Mouse (Mus musculus) liver, embryonic 16.5 days (tissue): ENCODE measurements at regions not wholly inside any gene's neighbourhood (a gene's known extent, or its start where the extent isn't known, plus 50 kb on each side); places are given as distances from the start of the nearest gene placed in this dataset.

Experiments
- ATAC-seq: fragments of 200-750 bp; cut with Nextera tagmentation; 2 replicates; pipeline ENCODE4 v1.8.0; 2017; ENCODE audit warnings: low read depth, mild to moderate bottlenecking, moderate number of reproducible peaks, moderate library complexity
- H3K27ac ChIP-seq: fragments of 300-500 bp; sonication (generic); 2 replicates; pipeline ENCODE4 v1.5.1; 2014; ENCODE audit warnings: mild to moderate bottlenecking, low read length
- H3K27me3 ChIP-seq: fragments of 300-500 bp; sonication (generic); 2 replicates; pipeline ENCODE4 v1.6.1; 2014; ENCODE audit warnings: low read depth, low read length, mixed read lengths; ENCODE audit not compliant: control insufficient read depth, insufficient read depth
- H3K36me3 ChIP-seq: fragments of 300-500 bp; sonication (generic); 2 replicates; pipeline ENCODE4 v1.6.1; 2014; ENCODE audit warnings: mild to moderate bottlenecking; ENCODE audit not compliant: control insufficient read depth, insufficient read depth
- H3K4me1 ChIP-seq: fragments of 300-500 bp; sonication (generic); 2 replicates; pipeline ENCODE4 v1.6.1; 2014; ENCODE audit warnings: low read depth, low read length, mixed read lengths; ENCODE audit not compliant: control insufficient read depth
- H3K4me2 ChIP-seq: fragments of 300-500 bp; sonication (generic); 2 replicates; pipeline ENCODE4 v1.6.1; 2014; ENCODE audit warnings: low read depth, low read length, mixed read lengths
- H3K4me3 ChIP-seq: fragments of 300-500 bp; sonication (generic); 2 replicates; pipeline ENCODE4 v1.5.1; 2014; ENCODE audit warnings: low read depth, mild to moderate bottlenecking, low read length
- H3K9ac ChIP-seq: fragments of 300-500 bp; sonication (generic); 2 replicates; pipeline ENCODE4 v1.6.1; 2014; ENCODE audit warnings: low read depth, low read length
- H3K9me3 ChIP-seq: fragments of 300-500 bp; sonication (generic); replicated peaks from 2 replicates; pipeline ENCODE4 v1.6.1; 2016; ENCODE audit warnings: low read length; ENCODE audit not compliant: control insufficient read depth
- WGBS: fragments of 180-500 bp; shearing (Covaris S2); extraction: QIAGEN DNeasy Blood & Tissue Kit; methylation state at CpG from one replicate; pipeline ENCODE4 v1.1.7; 2014; ENCODE audit not compliant: insufficient replicate concordance; 5-methylcytosine and 5-hydroxymethylcytosine counted together

- H3K27me3 ChIP-seq: no peaks in the 10 kb centered on the region
- no peak overlapping the region for H3K27ac ChIP-seq
- 58% methylated on average over 3 of the region's 3 CpGs for WGBS
- no peak overlapping the region for H3K4me2 ChIP-seq
- no peaks in the 10 kb centered on the region for H3K36me3 ChIP-seq
- no peak for ATAC-seq
- H3K4me3 ChIP-seq: no peak overlapping the region
- no peak overlapping the region for H3K9ac ChIP-seq
- H3K4me1 ChIP-seq: no peaks in the 10 kb centered on the region
- H3K9me3 ChIP-seq: no peaks in the 10 kb centered on the region
These were observed 723.2 kb downstream of the Fat4 start for GRCm38 (mm10) chr3:39609937-39610336.

- Histone ChIP-seq H3K27me3 (no peaks in the 10 kb centered on the region), H3K4me1 (no peaks in the 10 kb centered on the region), H3K9ac (no peak overlapping the region), H3K4me2 (no peak overlapping the region), H3K9me3 (no peaks in the 10 kb centered on the region), H3K4me3 (no peak overlapping the region), H3K27ac (no peak overlapping the region), H3K36me3 (no peaks in the 10 kb centered on the region)
- 50% methylated on average over 7 of the region's 7 CpGs for WGBS
- no peak for ATAC-seq
These were observed 725.7 kb downstream of the Fat4 start for GRCm38 (mm10) chr3:39612408-39612807.

GRCm38 (mm10) chr3:39637924-39638323, 751.2 kb downstream of the Fat4 start:
- Histone ChIP-seq H3K9me3 (no peaks in the 10 kb centered on the region), H3K27me3 (no peaks in the 10 kb centered on the region), H3K4me1 (no peaks in the 10 kb centered on the region), H3K4me3 (no peak overlapping the region), H3K9ac (no peak overlapping the region), H3K27ac (no peak overlapping the region), H3K36me3 (no peaks in the 10 kb centered on the region), H3K4me2 (no peak overlapping the region)
- ATAC-seq: no peak
- 60% methylated on average over 5 of the region's 5 CpGs for WGBS

GRCm38 (mm10) chr3:39643194-39643593, 756.5 kb downstream of the Fat4 start:
- Histone ChIP-seq H3K36me3 (no peaks in the 10 kb centered on the region), H3K9ac (no peak overlapping the region), H3K4me1 (no peaks in the 10 kb centered on the region), H3K27ac (no peak overlapping the region), H3K27me3 (no peaks in the 10 kb centered on the region), H3K4me2 (no peak overlapping the region), H3K9me3 (no peaks in the 10 kb centered on the region), H3K4me3 (no peak overlapping the region)
- WGBS: 66% methylated on average over 3 of the region's 3 CpGs
- ATAC-seq: no peak

- H3K4me1 ChIP-seq: no peaks in the 10 kb centered on the region
- ATAC-seq: no peak
- WGBS: 60% methylated on average over 3 of the region's 3 CpGs
- no peak overlapping the region for H3K4me3 ChIP-seq
- no peak overlapping the region for H3K9ac ChIP-seq
- no peak overlapping the region for H3K27ac ChIP-seq
- H3K27me3 ChIP-seq: no peaks in the 10 kb centered on the region
- no peak overlapping the region for H3K4me2 ChIP-seq
- no peaks in the 10 kb centered on the region for H3K36me3 ChIP-seq
- H3K9me3 ChIP-seq: no peaks in the 10 kb centered on the region
These were observed 780.1 kb downstream of the Fat4 start for GRCm38 (mm10) chr3:39666817-39667216.

GRCm38 (mm10) chr3:39669145-39669544, 782.4 kb downstream of the Fat4 start:
- H3K9ac ChIP-seq: no peak overlapping the region
- H3K4me2 ChIP-seq: no peak overlapping the region
- no peak for ATAC-seq

GRCm38 (mm10) chr3:39673997-39674396, 787.3 kb downstream of the Fat4 start:
- WGBS: 63% methylated on average over 7 of the region's 7 CpGs
- no peaks in the 10 kb centered on the region for H3K36me3 ChIP-seq
- H3K9ac ChIP-seq: no peak overlapping the region
- no peaks in the 10 kb centered on the region for H3K4me1 ChIP-seq
- ATAC-seq: no peak
- no peak overlapping the region for H3K4me2 ChIP-seq
- H3K27ac ChIP-seq: no peak overlapping the region
- H3K4me3 ChIP-seq: no peak overlapping the region
- H3K27me3 ChIP-seq: no peaks in the 10 kb centered on the region
- H3K9me3 ChIP-seq: no peaks in the 10 kb centered on the region

More at GRCm38 (mm10) chr3:39669145-39669544, 782.4 kb downstream of the Fat4 start:
- Histone ChIP-seq H3K36me3 (no peaks in the 10 kb centered on the region), H3K4me1 (no peaks in the 10 kb centered on the region), H3K4me3 (no peak overlapping the region), H3K27me3 (no peaks in the 10 kb centered on the region), H3K27ac (no peak overlapping the region), H3K9me3 (no peaks in the 10 kb centered on the region)
- WGBS: 30% methylated on average over 1 of the region's 1 CpGs

- Histone ChIP-seq H3K27me3 (no peaks in the 10 kb centered on the region), H3K9me3 (no peaks in the 10 kb centered on the region), H3K4me1 (no peaks in the 10 kb centered on the region), H3K27ac (no peak overlapping the region), H3K4me3 (no peak overlapping the region), H3K4me2 (no peak overlapping the region), H3K36me3 (no peaks in the 10 kb centered on the region), H3K9ac (no peak overlapping the region)
- WGBS: 54% methylated on average over 10 of the region's 10 CpGs
- ATAC-seq: no peak
These were observed 788.2 kb downstream of the Fat4 start for GRCm38 (mm10) chr3:39674927-39675326.

- 61% methylated on average over 1 of the region's 1 CpGs for WGBS
- H3K9ac ChIP-seq: no peak overlapping the region
- no peaks in the 10 kb centered on the region for H3K4me1 ChIP-seq
- no peak overlapping the region for H3K4me2 ChIP-seq
- no peaks in the 10 kb centered on the region for H3K9me3 ChIP-seq
- no peak overlapping the region for H3K4me3 ChIP-seq
- no peak for ATAC-seq
- no peaks in the 10 kb centered on the region for H3K36me3 ChIP-seq
- H3K27me3 ChIP-seq: no peaks in the 10 kb centered on the region
- no peak overlapping the region for H3K27ac ChIP-seq
These were observed 818.9 kb downstream of the Fat4 start for GRCm38 (mm10) chr3:39705610-39706009.
